Mouse (Mus musculus) liver, embryonic 16.5 days (tissue): ENCODE data around the gene Lrrc2. TPM values are rescaled to one million over a fixed set of nuclear protein-coding genes. Genes with fewer than 3 reads are reported as not detected.

Experiments
- ATAC-seq: fragments of 200-750 bp; cut with Nextera tagmentation; 2 replicates; pipeline ENCODE4 v1.8.0; 2017; ENCODE audit warnings: low read depth, mild to moderate bottlenecking, moderate number of reproducible peaks, moderate library complexity
- H3K27ac ChIP-seq: fragments of 300-500 bp; sonication (generic); 2 replicates; pipeline ENCODE4 v1.5.1; 2014; ENCODE audit warnings: mild to moderate bottlenecking, low read length
- H3K27me3 ChIP-seq: fragments of 300-500 bp; sonication (generic); 2 replicates; pipeline ENCODE4 v1.6.1; 2014; ENCODE audit warnings: low read depth, low read length, mixed read lengths; ENCODE audit not compliant: control insufficient read depth, insufficient read depth
- H3K36me3 ChIP-seq: fragments of 300-500 bp; sonication (generic); 2 replicates; pipeline ENCODE4 v1.6.1; 2014; ENCODE audit warnings: mild to moderate bottlenecking; ENCODE audit not compliant: control insufficient read depth, insufficient read depth
- H3K4me1 ChIP-seq: fragments of 300-500 bp; sonication (generic); 2 replicates; pipeline ENCODE4 v1.6.1; 2014; ENCODE audit warnings: low read depth, low read length, mixed read lengths; ENCODE audit not compliant: control insufficient read depth
- H3K4me2 ChIP-seq: fragments of 300-500 bp; sonication (generic); 2 replicates; pipeline ENCODE4 v1.6.1; 2014; ENCODE audit warnings: low read depth, low read length, mixed read lengths
- H3K4me3 ChIP-seq: fragments of 300-500 bp; sonication (generic); 2 replicates; pipeline ENCODE4 v1.5.1; 2014; ENCODE audit warnings: low read depth, mild to moderate bottlenecking, low read length
- H3K9ac ChIP-seq: fragments of 300-500 bp; sonication (generic); 2 replicates; pipeline ENCODE4 v1.6.1; 2014; ENCODE audit warnings: low read depth, low read length
- H3K9me3 ChIP-seq: fragments of 300-500 bp; sonication (generic); replicated peaks from 2 replicates; pipeline ENCODE4 v1.6.1; 2016; ENCODE audit warnings: low read length; ENCODE audit not compliant: control insufficient read depth
- WGBS: fragments of 180-500 bp; shearing (Covaris S2); extraction: QIAGEN DNeasy Blood & Tissue Kit; methylation state at CpG from one replicate; pipeline ENCODE4 v1.1.7; 2014; ENCODE audit not compliant: insufficient replicate concordance; 5-methylcytosine and 5-hydroxymethylcytosine counted together
- polyA plus RNA-seq: library from polyadenylated mRNA; unstranded; fragments of >200 nt; fragmentation: Nextera tagmentation; extraction: Ambion mirVana; gene quantifications from 2 replicates; pipeline ENCODE4 v1.2.1, GENCODE M21; 2015

The Lrrc2 gene
- polyA plus RNA-seq, 1 experiment from 2014 or later: 0.44 TPM

DNA sequence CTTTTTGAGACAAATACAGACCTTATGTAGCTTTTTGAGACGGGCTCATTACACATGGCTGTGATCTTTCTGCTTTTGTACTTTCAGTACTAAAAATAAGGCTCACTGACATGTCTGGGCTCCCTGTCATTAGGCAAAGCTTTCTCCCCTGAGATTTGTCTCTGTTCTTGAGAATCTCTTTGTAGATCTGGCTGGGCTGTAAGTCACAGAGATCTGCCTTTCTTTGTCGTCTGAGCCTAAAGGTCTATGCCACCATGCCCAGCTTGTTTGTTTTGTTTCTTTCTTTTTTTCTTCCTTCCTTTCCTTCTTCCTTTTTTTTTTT is 14.5 kb downstream of the Lrrc2 start:
- no peak overlapping the region for H3K4me3 ChIP-seq
- 49% methylated on average over 2 of the region's 2 CpGs for WGBS
- no peak overlapping the region for H3K27ac ChIP-seq
- no peak overlapping the region for H3K4me2 ChIP-seq
- no peaks in the 10 kb centered on the region for H3K4me1 ChIP-seq
- no peaks in the 10 kb centered on the region for H3K9me3 ChIP-seq
- H3K27me3 ChIP-seq: no peaks in the 10 kb centered on the region
- H3K36me3 ChIP-seq: no peaks in the 10 kb centered on the region
- ATAC-seq: no peak
- H3K9ac ChIP-seq: no peak overlapping the region

DNA sequence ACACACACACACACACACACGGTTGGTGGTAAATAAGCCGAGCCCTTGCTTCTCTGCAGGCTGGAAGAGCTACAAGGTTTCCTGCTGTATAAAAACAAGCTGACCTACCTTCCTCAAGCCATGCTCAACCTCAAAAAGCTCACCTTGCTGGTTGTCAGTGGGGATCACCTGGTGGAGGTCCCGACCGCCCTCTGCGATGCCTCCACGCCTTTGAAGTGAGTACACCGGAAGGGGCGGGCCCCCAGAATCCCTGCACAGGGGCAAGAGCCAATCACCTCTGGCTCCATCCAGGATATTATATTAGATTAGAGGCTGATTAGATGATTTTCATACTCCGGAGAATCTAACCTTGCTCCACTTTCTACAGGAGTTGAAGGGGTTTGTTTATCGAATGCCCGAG is 28.1 kb downstream of the Lrrc2 start:
- Histone ChIP-seq H3K4me3 (no peak overlapping the region), H3K4me2 (no peak overlapping the region), H3K27ac (no peak overlapping the region), H3K36me3 (no peaks in the 10 kb centered on the region), H3K9me3 (no peaks in the 10 kb centered on the region), H3K9ac (no peak overlapping the region), H3K27me3 (no peaks in the 10 kb centered on the region), H3K4me1 (no peaks in the 10 kb centered on the region)
- ATAC-seq: no peak
- WGBS: 80% methylated on average over 11 of the region's 11 CpGs

DNA sequence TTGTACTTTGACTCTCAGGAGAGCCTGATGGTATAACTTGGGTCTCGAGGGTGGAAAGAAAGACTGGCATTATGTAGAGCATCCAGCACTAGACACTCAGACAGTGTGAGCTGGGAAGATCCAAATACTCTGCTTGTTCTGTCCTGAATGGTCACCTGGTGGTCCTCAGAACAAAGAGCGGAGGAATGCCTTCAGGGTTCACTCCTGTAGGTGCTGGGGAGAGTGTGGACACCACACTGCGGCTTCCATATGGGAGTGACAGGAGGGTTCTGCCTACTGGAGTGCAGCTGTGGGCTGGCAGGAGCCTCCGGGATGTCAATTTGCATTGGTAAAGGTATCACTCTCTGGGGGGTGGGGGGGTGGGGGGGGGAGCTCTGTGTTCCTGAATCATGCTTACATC is 31.0 kb downstream of the Lrrc2 start:
- no peak overlapping the region for H3K9ac ChIP-seq
- 59% methylated on average over 4 of the region's 4 CpGs for WGBS
- no peak overlapping the region for H3K4me2 ChIP-seq
- no peaks in the 10 kb centered on the region for H3K36me3 ChIP-seq
- no peak overlapping the region for H3K4me3 ChIP-seq
- H3K27me3 ChIP-seq: no peaks in the 10 kb centered on the region
- no peaks in the 10 kb centered on the region for H3K9me3 ChIP-seq
- H3K27ac ChIP-seq: no peak overlapping the region
- no peak for ATAC-seq
- no peaks in the 10 kb centered on the region for H3K4me1 ChIP-seq

DNA sequence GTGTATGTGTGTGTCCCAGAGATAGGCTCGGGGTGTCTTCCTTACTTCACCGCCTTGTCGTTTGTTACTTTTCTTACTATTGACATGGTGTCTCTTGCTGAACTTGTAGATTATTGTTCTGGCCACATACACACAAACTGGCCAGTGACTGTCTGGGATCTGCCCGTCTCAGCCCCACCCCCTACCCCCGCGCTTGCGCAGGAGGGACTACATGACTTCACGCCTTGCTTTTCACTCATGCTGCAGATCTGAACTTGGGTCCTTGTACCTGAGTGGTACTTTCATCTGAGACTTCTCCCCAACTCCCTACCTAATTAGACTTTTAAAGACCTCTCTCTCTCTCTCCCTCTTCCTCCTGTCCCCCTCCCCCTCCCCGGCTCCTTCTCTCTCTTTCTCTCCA is 32.8 kb downstream of the Lrrc2 start:
- 88% methylated on average over 9 of the region's 9 CpGs for WGBS
- ATAC-seq: no peak

DNA sequence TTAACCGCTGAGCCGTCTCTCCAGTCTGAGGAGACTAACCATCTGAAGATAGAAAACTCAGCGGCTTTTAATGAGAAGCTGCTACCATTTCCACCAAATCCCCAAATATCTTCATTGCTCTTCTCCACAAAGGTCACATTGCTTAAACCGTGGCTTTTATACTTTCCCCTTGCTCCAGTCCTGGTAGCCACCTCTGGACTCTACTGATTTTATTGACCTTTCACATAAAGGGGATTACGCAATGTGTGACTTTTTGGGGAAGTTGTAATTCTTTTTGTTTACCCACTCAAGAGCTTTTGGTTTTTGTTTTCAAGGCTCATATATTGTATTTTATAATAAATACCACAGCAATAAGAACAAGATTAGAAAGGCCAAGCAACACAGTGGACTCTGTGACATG is 34.2 kb downstream of the Lrrc2 start:
- no peaks in the 10 kb centered on the region for H3K9me3 ChIP-seq
- no peaks in the 10 kb centered on the region for H3K4me1 ChIP-seq
- 70% methylated on average over 5 of the region's 5 CpGs for WGBS
- no peak overlapping the region; the same call in 1 of the 2 replicates for H3K4me2 ChIP-seq
- ATAC-seq: no peak
- H3K4me3 ChIP-seq: no peak overlapping the region
- H3K27me3 ChIP-seq: no peaks in the 10 kb centered on the region
- no peaks in the 10 kb centered on the region for H3K36me3 ChIP-seq
- no peak overlapping the region for H3K9ac ChIP-seq
- H3K27ac ChIP-seq: no peak overlapping the region

More for the DNA sequence above, 32.8 kb downstream of the Lrrc2 start:
- no peaks in the 10 kb centered on the region for H3K4me1 ChIP-seq
- no peaks in the 10 kb centered on the region for H3K9me3 ChIP-seq
- H3K36me3 ChIP-seq: no peaks in the 10 kb centered on the region
- H3K4me2 ChIP-seq: no peak overlapping the region
- H3K27me3 ChIP-seq: no peaks in the 10 kb centered on the region
- H3K4me3 ChIP-seq: no peak overlapping the region
- H3K9ac ChIP-seq: no peak overlapping the region
- no peak overlapping the region for H3K27ac ChIP-seq

DNA sequence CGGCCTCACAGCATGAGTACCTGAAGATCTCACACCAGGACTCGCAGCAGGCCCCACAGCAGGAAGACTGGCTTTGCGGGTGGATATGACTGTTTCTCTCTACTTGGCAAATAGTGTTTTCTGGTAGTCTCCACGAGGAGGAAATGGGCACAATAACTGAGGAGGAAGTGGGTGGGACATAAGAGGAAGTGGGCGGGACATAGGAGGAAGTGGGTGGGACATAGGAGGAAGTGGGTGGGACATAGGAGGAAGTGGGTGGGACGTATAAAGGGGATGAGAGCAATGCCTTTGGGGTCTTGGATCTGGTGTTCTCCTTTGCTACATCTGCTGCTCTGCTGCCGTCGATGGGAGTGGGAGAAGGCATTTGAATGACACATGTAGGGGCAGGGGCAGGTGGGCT is 34.6 kb downstream of the Lrrc2 start:
- Histone ChIP-seq H3K4me3 (no peak overlapping the region), H3K4me2 (no peak overlapping the region), H3K9me3 (no peaks in the 10 kb centered on the region), H3K4me1 (no peaks in the 10 kb centered on the region), H3K27ac (no peak overlapping the region), H3K9ac (no peak overlapping the region), H3K36me3 (no peaks in the 10 kb centered on the region), H3K27me3 (no peaks in the 10 kb centered on the region)
- ATAC-seq: no peak
- 66% methylated on average over 8 of the region's 8 CpGs for WGBS

DNA sequence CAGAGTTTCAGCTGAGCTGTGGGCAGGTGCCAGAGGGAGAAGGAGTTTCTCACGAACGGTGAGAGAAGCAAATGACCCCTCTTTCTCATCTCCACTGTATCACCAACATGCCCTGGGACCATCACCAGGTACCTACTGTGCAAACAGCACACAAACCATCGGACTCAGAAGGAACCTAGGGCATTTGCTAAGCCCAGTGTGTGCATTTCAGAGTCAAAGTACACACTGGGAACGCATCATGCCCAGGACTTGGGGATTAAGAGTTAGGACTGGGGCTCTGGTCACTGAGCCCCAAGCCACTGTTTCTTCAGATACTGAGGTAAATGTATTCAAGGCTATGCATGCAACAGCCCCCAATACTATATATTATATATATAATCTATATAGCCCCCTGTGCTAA is 36.0 kb downstream of the Lrrc2 start:
- Histone ChIP-seq H3K9ac (peak overlapping the region; percentile 28; the same call in 1 of the 2 replicates), H3K27me3 (no peaks in the 10 kb centered on the region), H3K36me3 (no peaks in the 10 kb centered on the region), H3K4me3 (peak overlapping the region; percentile 45), H3K9me3 (no peaks in the 10 kb centered on the region), H3K4me2 (peak overlapping the region; percentile 46), H3K4me1 (no peaks in the 10 kb centered on the region; the same call in none of the 2 replicates), H3K27ac (peak overlapping the region; percentile 48)
- no peak for ATAC-seq
- 46% methylated on average over 4 of the region's 4 CpGs for WGBS

DNA sequence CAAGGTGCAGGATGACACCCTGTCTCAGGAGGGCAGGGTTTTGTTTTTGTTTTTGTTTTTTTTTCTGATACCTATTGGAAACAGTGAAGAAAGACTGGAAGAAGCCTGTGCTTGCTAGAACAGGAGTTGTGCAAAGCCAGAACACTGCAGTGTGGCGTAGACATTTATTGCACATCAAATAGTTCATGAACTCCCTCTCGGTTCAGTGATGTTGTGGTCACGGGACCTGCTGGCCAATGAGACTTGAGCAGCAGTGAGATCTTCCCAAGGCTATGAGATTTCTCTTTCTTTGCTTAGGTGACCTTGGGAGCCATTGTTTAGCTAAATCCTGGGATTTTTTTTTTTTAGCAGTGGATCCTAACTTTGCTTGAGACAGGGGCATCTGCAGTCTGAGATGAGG is 36.7 kb downstream of the Lrrc2 start:
- Histone ChIP-seq H3K4me3 (peak overlapping the region; percentile 48), H3K9me3 (no peaks in the 10 kb centered on the region), H3K27me3 (no peaks in the 10 kb centered on the region), H3K4me1 (no peaks in the 10 kb centered on the region; the same call in none of the 2 replicates), H3K36me3 (no peaks in the 10 kb centered on the region), H3K9ac (no peak overlapping the region), H3K27ac (0 out of 2 replicates have a peak overlapping the region, but pooled peaks have one; percentile 3), H3K4me2 (peak overlapping the region; percentile 38)
- WGBS: 48% methylated on average over 3 of the region's 3 CpGs
- no peak for ATAC-seq

DNA sequence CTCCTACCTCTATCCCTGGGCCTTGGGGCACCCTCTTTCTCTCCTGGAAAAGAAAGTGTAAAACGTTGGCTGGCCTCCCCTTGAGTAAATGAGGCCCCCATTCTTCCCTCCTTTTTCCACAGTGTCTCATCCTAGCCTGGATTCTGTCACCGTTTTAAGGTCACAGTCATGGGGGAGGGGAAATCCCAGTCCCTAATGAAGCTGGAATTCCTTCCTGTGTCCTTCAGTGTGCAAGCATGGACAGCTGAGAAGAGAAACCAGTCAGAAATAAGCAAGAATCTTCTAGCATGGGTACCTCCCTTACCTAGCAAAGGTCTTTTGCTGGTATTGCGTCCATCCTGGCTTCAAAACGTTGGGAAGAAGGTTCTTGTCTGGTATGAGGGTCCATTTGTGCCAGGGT is 37.8 kb downstream of the Lrrc2 start:
- Histone ChIP-seq H3K9ac (peak overlapping the region; percentile 22; the same call in 1 of the 2 replicates), H3K9me3 (no peaks in the 10 kb centered on the region), H3K4me2 (peak overlapping the region; percentile 40), H3K36me3 (no peaks in the 10 kb centered on the region), H3K4me3 (peak overlapping the region; percentile 48), H3K27me3 (no peaks in the 10 kb centered on the region), H3K27ac (peak overlapping the region; percentile 78), H3K4me1 (no peaks in the 10 kb centered on the region; the same call in none of the 2 replicates)
- WGBS: 35% methylated on average over 4 of the region's 4 CpGs
- ATAC-seq: no peak
